Mouse (Mus musculus): ENCODE data around the gene Tarm1.

DNA sequence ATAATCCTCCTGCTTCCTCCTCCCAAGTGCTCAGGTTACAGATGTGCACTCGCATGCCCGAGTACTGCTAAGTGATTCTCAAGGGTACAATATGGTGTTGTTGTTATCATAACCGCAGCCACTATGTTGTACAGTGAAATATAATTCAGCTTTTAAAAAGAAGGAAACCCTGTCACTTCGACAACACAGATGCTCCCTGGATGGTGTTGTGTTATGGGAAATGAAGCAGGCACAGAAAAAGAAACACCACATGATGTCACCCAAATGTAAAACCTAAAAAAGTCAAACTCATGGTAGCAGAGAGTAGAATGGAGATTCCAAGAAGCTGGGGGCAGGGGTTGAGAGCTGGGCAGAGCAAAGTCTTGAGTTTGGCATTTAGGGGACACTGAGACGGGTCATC, 51.8 kb downstream of the Tarm1 start:
- no peak for TF ChIP-seq CTCF (IDR thresholded peaks at IDR 0.05; ENCODE audit: borderline replicate concordance, extremely low read depth, insufficient read depth, insufficient read length)
- no peak for TF ChIP-seq POLR2A (IDR thresholded peaks at IDR 0.05; ENCODE audit: borderline replicate concordance, extremely low read depth, insufficient read depth, insufficient read length, poor library complexity, severe bottlenecking)
